Mouse (Mus musculus): ENCODE measurements around the gene Dna2. TPM values are rescaled to one million over a fixed set of nuclear protein-coding genes. Genes with fewer than 3 reads are reported as not detected.
"Not testable (repeated sequence)": the region's sequence is repeated elsewhere in the genome, so short reads cannot be mapped to it uniquely, and the experiment has no call there.

The Dna2 gene
- polyA plus RNA-seq (2015; fragmentation: Nextera tagmentation; extraction: Ambion mirVana): 16.4 and 18.6 TPM in 2 replicates

- peak within 1 kb of the TSS; percentile 87 for H3K27ac ChIP-seq
- H3K4me1 ChIP-seq: peaks cover 11% of the 10 kb centered on the region; the same call in 1 of the 2 replicates
- H3K9ac ChIP-seq: peak within 1 kb of the TSS; percentile 87
- H3K36me3 ChIP-seq (ENCODE audit: poor library complexity, severe bottlenecking): peaks cover 60% of the 10 kb centered on the region
- peak within 1 kb of the TSS; percentile 75 for H3K4me3 ChIP-seq
- WGBS: under 1% methylated on average over 68 of the region's 68 CpGs
- ATAC-seq: peak; percentile 96
- H3K27me3 ChIP-seq: no peaks in the 10 kb centered on the region
- H3K4me2 ChIP-seq: peak within 1 kb of the TSS; percentile 72
- no peaks in the 10 kb centered on the region for H3K9me3 ChIP-seq (replicated peaks)
These were observed at the start of gene Dna2 for GRCm38 (mm10) chr10:62946738-62947471. Gene Dna2, plus strand, starts transcription at chr10:62947026.

GRCm38 (mm10) chr10:62897437-62897836, 49.4 kb upstream of the Dna2 start:
- Histone ChIP-seq H3K4me1 (no peaks in the 10 kb centered on the region), H3K27ac (no peak overlapping the region), H3K9ac (no peak overlapping the region), H3K27me3 (no peaks in the 10 kb centered on the region), H3K4me3 (no peak overlapping the region), H3K4me2 (no peak overlapping the region), H3K9me3 (replicated peaks) (no peaks in the 10 kb centered on the region), H3K36me3 (ENCODE audit: poor library complexity, severe bottlenecking) (no peaks in the 10 kb centered on the region)
- 94% methylated on average over 3 of the region's 3 CpGs for WGBS
- ATAC-seq: no peak

GRCm38 (mm10) chr10:62898061-62898460, 48.8 kb upstream of the Dna2 start:
- Histone ChIP-seq H3K36me3 (ENCODE audit: poor library complexity, severe bottlenecking) (no peaks in the 10 kb centered on the region), H3K4me1 (no peaks in the 10 kb centered on the region), H3K9me3 (replicated peaks) (no peaks in the 10 kb centered on the region), H3K4me2 (no peak overlapping the region), H3K4me3 (no peak overlapping the region), H3K27ac (no peak overlapping the region), H3K9ac (no peak overlapping the region), H3K27me3 (no peaks in the 10 kb centered on the region)
- WGBS: 83% methylated on average over 2 of the region's 2 CpGs
- no peak for ATAC-seq

GRCm38 (mm10) chr10:62900144-62900543, 46.7 kb upstream of the Dna2 start:
- no peak for ATAC-seq
- Histone ChIP-seq H3K4me2 (no peak overlapping the region), H3K9ac (no peak overlapping the region)

GRCm38 (mm10) chr10:62901826-62902225, 45.0 kb upstream of the Dna2 start:
- Histone ChIP-seq H3K4me2 (no peak overlapping the region), H3K27me3 (no peaks in the 10 kb centered on the region), H3K9me3 (replicated peaks) (no peaks in the 10 kb centered on the region), H3K9ac (no peak overlapping the region), H3K4me3 (no peak overlapping the region), H3K36me3 (ENCODE audit: poor library complexity, severe bottlenecking) (no peaks in the 10 kb centered on the region), H3K27ac (no peak overlapping the region), H3K4me1 (no peaks in the 10 kb centered on the region)
- no peak for ATAC-seq
- WGBS: 44% methylated on average over 8 of the region's 8 CpGs

More at GRCm38 (mm10) chr10:62900144-62900543, 46.7 kb upstream of the Dna2 start:
- no peaks in the 10 kb centered on the region for H3K9me3 ChIP-seq (replicated peaks)
- WGBS: 95% methylated on average over 4 of the region's 4 CpGs
- no peaks in the 10 kb centered on the region for H3K27me3 ChIP-seq
- no peak overlapping the region for H3K27ac ChIP-seq
- H3K4me3 ChIP-seq: no peak overlapping the region
- H3K36me3 ChIP-seq (ENCODE audit: poor library complexity, severe bottlenecking): no peaks in the 10 kb centered on the region
- no peaks in the 10 kb centered on the region for H3K4me1 ChIP-seq

- 44% methylated on average over 1 of the region's 1 CpGs for WGBS
- H3K36me3 ChIP-seq (ENCODE audit: poor library complexity, severe bottlenecking): no peaks in the 10 kb centered on the region
- H3K27ac ChIP-seq: no peak overlapping the region
- ATAC-seq: no peak
- no peaks in the 10 kb centered on the region for H3K9me3 ChIP-seq (replicated peaks)
- H3K27me3 ChIP-seq: no peaks in the 10 kb centered on the region
- no peaks in the 10 kb centered on the region for H3K4me1 ChIP-seq
- no peak overlapping the region for H3K9ac ChIP-seq
- no peak overlapping the region for H3K4me2 ChIP-seq
- no peak overlapping the region for H3K4me3 ChIP-seq
These were observed 44.0 kb upstream of the Dna2 start for GRCm38 (mm10) chr10:62902829-62903228.

GRCm38 (mm10) chr10:62906336-62906735, 40.5 kb upstream of the Dna2 start:
- ATAC-seq: no peak
- WGBS: 96% methylated on average over 7 of the region's 7 CpGs
- H3K4me2 ChIP-seq: no peak overlapping the region

GRCm38 (mm10) chr10:62908896-62909295, 37.9 kb upstream of the Dna2 start, which contains the start of gene Tet1:
Gene Tet1, minus strand, starts transcription at chr10:62908996.
- not testable (repeated sequence) for ATAC-seq; H3K9me3 ChIP-seq (replicated peaks); H3K4me1 ChIP-seq; H3K4me3 ChIP-seq; H3K4me2 ChIP-seq; H3K9ac ChIP-seq; H3K27me3 ChIP-seq; H3K36me3 ChIP-seq (ENCODE audit: poor library complexity, severe bottlenecking); H3K27ac ChIP-seq
- WGBS: no CpG with 5 or more reads among the region's 1 CpGs

More at GRCm38 (mm10) chr10:62906336-62906735, 40.5 kb upstream of the Dna2 start:
- no peaks in the 10 kb centered on the region for H3K36me3 ChIP-seq (ENCODE audit: poor library complexity, severe bottlenecking)
- H3K9ac ChIP-seq: no peak overlapping the region
- H3K27ac ChIP-seq: no peak overlapping the region
- H3K27me3 ChIP-seq: no peaks in the 10 kb centered on the region
- H3K4me1 ChIP-seq: no peaks in the 10 kb centered on the region
- no peaks in the 10 kb centered on the region for H3K9me3 ChIP-seq (replicated peaks)
- no peak overlapping the region for H3K4me3 ChIP-seq

GRCm38 (mm10) chr10:62911120-62911519, 35.7 kb upstream of the Dna2 start:
- Histone ChIP-seq H3K27me3 (no peaks in the 10 kb centered on the region), H3K4me2 (no peak overlapping the region), H3K27ac (no peak overlapping the region), H3K9me3 (replicated peaks) (no peaks in the 10 kb centered on the region), H3K9ac (no peak overlapping the region), H3K4me1 (no peaks in the 10 kb centered on the region), H3K36me3 (ENCODE audit: poor library complexity, severe bottlenecking) (no peaks in the 10 kb centered on the region), H3K4me3 (no peak overlapping the region)
- 92% methylated on average over 2 of the region's 2 CpGs for WGBS
- no peak for ATAC-seq

- no peak overlapping the region for H3K4me2 ChIP-seq
- H3K36me3 ChIP-seq (ENCODE audit: poor library complexity, severe bottlenecking): no peaks in the 10 kb centered on the region; the same call in 1 of the 2 replicates
- H3K9ac ChIP-seq: no peak overlapping the region
- H3K27ac ChIP-seq: no peak overlapping the region
- H3K4me3 ChIP-seq: no peak overlapping the region
- H3K4me1 ChIP-seq: peaks cover 19% of the 10 kb centered on the region
- H3K27me3 ChIP-seq: no peaks in the 10 kb centered on the region
- no peaks in the 10 kb centered on the region for H3K9me3 ChIP-seq (replicated peaks)
- ATAC-seq: no peak
- 81% methylated on average over 3 of the region's 3 CpGs for WGBS
These were observed 27.8 kb upstream of the Dna2 start for GRCm38 (mm10) chr10:62918985-62919384.

- peak; percentile 97 for ATAC-seq
- peak within 1 kb of the TSS; percentile 92 for H3K9ac ChIP-seq
- WGBS: 5% methylated on average over 50 of the region's 50 CpGs
- H3K4me3 ChIP-seq: peak within 1 kb of the TSS; percentile 91
- H3K4me2 ChIP-seq: peak within 1 kb of the TSS; percentile 85
- no peaks in the 10 kb centered on the region; the same call in 1 of the 2 replicates for H3K36me3 ChIP-seq (ENCODE audit: poor library complexity, severe bottlenecking)
- peak within 1 kb of the TSS; percentile 83 for H3K27ac ChIP-seq
- H3K9me3 ChIP-seq (replicated peaks): no peaks in the 10 kb centered on the region
- peaks cover 19% of the 10 kb centered on the region for H3K4me1 ChIP-seq
- no peaks in the 10 kb centered on the region for H3K27me3 ChIP-seq
These were observed 26.7 kb upstream of the Dna2 start, which contains the start of gene Slc25a16 for GRCm38 (mm10) chr10:62919925-62920765. Gene Slc25a16, plus strand, starts transcription at chr10:62920633.

- peak; percentile 77 for ATAC-seq
- Histone ChIP-seq H3K9ac (peak overlapping the region; percentile 92), H3K27me3 (no peaks in the 10 kb centered on the region), H3K4me1 (peaks cover 19% of the 10 kb centered on the region), H3K4me2 (peak overlapping the region; percentile 85), H3K36me3 (ENCODE audit: poor library complexity, severe bottlenecking) (no peaks in the 10 kb centered on the region; the same call in 1 of the 2 replicates), H3K27ac (peak overlapping the region; percentile 83), H3K9me3 (replicated peaks) (no peaks in the 10 kb centered on the region), H3K4me3 (peak overlapping the region; percentile 91)
- under 1% methylated on average over 29 of the region's 29 CpGs for WGBS
These were observed 26.1 kb upstream of the Dna2 start for GRCm38 (mm10) chr10:62920766-62921156.

All from forebrain, embryonic 13.5 days (tissue).